Mouse (Mus musculus) heart, embryonic 11.5 days (tissue): ENCODE results near the gene Atp5mpl. TPM values are rescaled to one million over a fixed set of nuclear protein-coding genes. Genes with fewer than 3 reads are reported as not detected.
A peak's percentile ranks its signal among the peaks of the same experiment; 100 is the strongest.

Source experiments
- ATAC-seq: fragments of 200-750 bp; cut with Nextera tagmentation; replicated peaks from 2 replicates; pipeline ENCODE4 v1.8.0; 2017; ENCODE audit warnings: moderate library complexity; ENCODE audit not compliant: insufficient number of reproducible peaks, low FRiP score, low TSS enrichment
- H3K27ac ChIP-seq: fragments of 300-500 bp; sonication (generic); 2 replicates; pipeline ENCODE4 v1.5.1; 2014; ENCODE audit warnings: mild to moderate bottlenecking, low read depth, low read length
- H3K27me3 ChIP-seq: fragments of 300-500 bp; sonication (generic); 2 replicates; pipeline ENCODE4 v1.6.1; 2014; ENCODE audit warnings: mild to moderate bottlenecking, low read length, mixed read lengths; ENCODE audit not compliant: control insufficient read depth, insufficient read depth
- H3K36me3 ChIP-seq: fragments of 300-500 bp; sonication (generic); 2 replicates; pipeline ENCODE4 v1.6.1; 2014; ENCODE audit warnings: mild to moderate bottlenecking, low read length, moderate library complexity, mixed read lengths; ENCODE audit not compliant: control insufficient read depth, insufficient read depth
- H3K4me1 ChIP-seq: fragments of 300-500 bp; sonication (generic); 2 replicates; pipeline ENCODE4 v1.6.1; 2014; ENCODE audit warnings: low read length; ENCODE audit not compliant: control insufficient read depth, insufficient read depth
- H3K4me2 ChIP-seq: fragments of 300-500 bp; sonication (generic); 2 replicates; pipeline ENCODE4 v1.6.1; 2014; ENCODE audit warnings: mild to moderate bottlenecking, moderate library complexity
- H3K4me3 ChIP-seq: fragments of 300-500 bp; sonication (generic); 2 replicates; pipeline ENCODE4 v1.5.1; 2014; ENCODE audit warnings: low read depth, low read length
- H3K9ac ChIP-seq: fragments of 300-500 bp; sonication (generic); 2 replicates; pipeline ENCODE4 v1.6.1; 2014; ENCODE audit warnings: mild to moderate bottlenecking, low read depth, low read length, moderate library complexity
- H3K9me3 ChIP-seq: fragments of 300-500 bp; sonication (generic); replicated peaks from 2 replicates; pipeline ENCODE4 v1.6.1; 2016; ENCODE audit warnings: low read length; ENCODE audit not compliant: control insufficient read depth
- WGBS: fragments of 180-500 bp; shearing (Covaris S2); extraction: QIAGEN DNeasy Blood & Tissue Kit; methylation state at CpG from one replicate; pipeline ENCODE4 v1.1.7; 2014; ENCODE audit not compliant: insufficient replicate concordance; 5-methylcytosine and 5-hydroxymethylcytosine counted together
- polyA plus RNA-seq: library from polyadenylated mRNA; unstranded; fragments of >200 nt; fragmentation: Nextera tagmentation; extraction: Ambion mirVana; gene quantifications from 2 replicates; pipeline ENCODE4 v1.2.1, GENCODE M21; 2014

Gene Atp5mpl
- polyA plus RNA-seq, 1 experiment from 2014 or later, result 1,314 TPM

DNA sequence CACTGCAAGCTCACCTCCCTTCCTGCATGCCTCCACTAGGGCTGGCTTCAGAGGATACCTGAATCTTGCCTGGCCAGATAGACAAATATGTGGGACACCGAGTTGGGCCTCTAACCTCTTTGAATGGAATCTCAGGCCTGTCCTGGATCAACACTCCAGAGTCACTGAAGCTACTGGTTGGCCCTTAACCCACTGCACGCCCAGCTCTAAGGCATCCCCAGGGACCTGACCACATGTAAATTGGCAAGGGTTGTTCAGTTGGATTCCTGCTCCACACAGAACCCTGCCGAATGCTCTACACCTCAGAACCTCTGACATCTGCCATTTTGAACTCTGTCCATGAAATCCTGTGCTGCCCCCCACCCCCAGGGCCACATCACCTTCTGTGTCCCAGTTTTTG lies 34.3 kb downstream of the Atp5mpl start:
- Histone ChIP-seq H3K4me1 (peaks cover 33% of the 10 kb centered on the region), H3K4me3 (no peak overlapping the region), H3K4me2 (no peak overlapping the region), H3K27me3 (no peaks in the 10 kb centered on the region), H3K9me3 (no peaks in the 10 kb centered on the region), H3K36me3 (no peaks in the 10 kb centered on the region), H3K9ac (no peak overlapping the region), H3K27ac (no peak overlapping the region)
- 58% methylated on average over 3 of the region's 3 CpGs for WGBS
- ATAC-seq, result no peak

DNA sequence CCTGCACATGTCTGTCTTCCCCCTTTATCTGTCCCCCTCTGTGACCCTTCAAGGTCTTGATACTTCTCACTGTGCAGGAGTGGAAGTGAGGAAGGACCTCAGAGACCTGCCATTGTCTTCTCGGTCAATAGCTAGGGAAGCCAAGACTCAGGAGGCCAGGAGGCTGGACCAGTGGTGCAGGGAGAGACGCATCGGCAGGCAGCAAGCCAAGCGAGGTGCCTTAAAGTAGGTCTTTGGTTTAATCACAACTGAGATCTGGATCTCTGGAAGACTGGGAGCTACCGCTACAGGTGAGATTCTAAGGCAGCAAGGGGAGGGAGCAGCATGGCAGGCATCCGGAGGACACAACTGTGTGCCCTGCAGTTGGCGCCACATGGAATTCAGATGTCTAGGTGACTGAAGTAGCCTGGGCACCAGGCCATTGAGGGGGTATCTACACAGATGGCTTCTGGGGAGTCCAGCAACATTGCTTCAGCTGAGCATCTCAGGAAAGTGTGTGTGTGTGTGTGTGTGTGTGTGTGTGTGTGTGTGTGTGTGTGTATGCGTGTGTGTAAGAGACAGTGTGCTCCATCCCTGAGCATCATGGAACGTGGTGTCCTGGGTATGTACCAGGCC lies 35.3 kb downstream of the Atp5mpl start:
- Histone ChIP-seq H3K36me3 (no peaks in the 10 kb centered on the region), H3K4me3 (no peak overlapping the region), H3K9me3 (no peaks in the 10 kb centered on the region), H3K9ac (no peak overlapping the region), H3K4me1 (peaks cover 23% of the 10 kb centered on the region), H3K27me3 (no peaks in the 10 kb centered on the region), H3K4me2 (no peak overlapping the region), H3K27ac (no peak overlapping the region)
- WGBS, result 80% methylated on average over 9 of the region's 9 CpGs
- ATAC-seq, result no peak

DNA sequence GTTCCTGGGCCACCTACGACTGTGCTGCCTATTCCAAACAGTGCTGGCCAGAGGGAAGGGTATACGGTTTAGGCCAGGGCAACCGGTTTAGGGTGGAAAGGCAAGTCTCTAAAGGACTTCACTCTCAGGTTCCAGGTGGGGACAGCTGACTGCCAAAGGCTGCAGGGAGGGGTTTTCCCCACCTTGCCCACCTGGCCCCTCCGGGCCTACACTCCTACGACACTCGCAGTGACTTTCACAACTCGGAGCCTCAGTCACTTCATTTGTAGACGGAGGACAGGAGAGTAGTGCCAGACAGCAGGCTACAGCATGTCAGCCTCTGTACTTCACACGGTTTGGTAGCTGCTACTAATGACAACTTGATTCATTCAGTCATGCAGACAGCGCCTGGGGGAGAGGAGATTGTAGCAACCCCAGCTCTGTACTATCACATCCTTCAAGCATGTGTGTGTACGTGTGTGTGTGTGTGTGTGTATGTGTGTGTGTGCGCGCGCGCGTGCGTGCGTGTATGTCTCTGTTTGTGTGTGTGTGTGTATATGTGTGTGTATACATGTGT lies 38.3 kb downstream of the Atp5mpl start:
- Histone ChIP-seq H3K36me3 (no peaks in the 10 kb centered on the region), H3K27me3 (no peaks in the 10 kb centered on the region), H3K4me2 (no peak overlapping the region), H3K9ac (no peak overlapping the region), H3K4me1 (peaks cover 15% of the 10 kb centered on the region), H3K4me3 (no peak overlapping the region), H3K9me3 (no peaks in the 10 kb centered on the region), H3K27ac (no peak overlapping the region)
- WGBS, result 82% methylated on average over 18 of the region's 18 CpGs
- ATAC-seq, result no peak

DNA sequence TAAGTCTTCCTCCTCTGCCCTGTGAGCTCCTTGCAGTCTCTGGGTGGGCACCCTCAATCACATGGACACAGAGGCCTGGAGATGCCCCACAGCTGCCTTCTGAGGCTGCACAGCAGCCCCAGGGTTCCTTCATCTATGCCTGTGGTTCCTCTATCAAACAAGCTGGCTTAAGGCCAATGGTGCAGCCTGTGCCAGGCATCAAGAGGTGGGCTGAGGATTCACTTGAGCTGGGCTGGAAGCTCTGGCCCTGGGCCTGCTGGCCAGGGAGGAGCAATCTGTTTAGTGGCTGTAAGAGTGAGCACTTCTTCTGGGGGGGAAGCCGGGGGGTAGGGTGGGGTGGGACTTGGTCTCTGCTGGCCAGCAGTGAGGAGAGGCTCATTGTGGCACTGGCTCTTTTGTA lies 39.4 kb downstream of the Atp5mpl start:
- WGBS, result 62% methylated on average over 1 of the region's 1 CpGs
- H3K4me2 ChIP-seq, result no peak overlapping the region
- H3K9me3 ChIP-seq, result no peaks in the 10 kb centered on the region
- no peak overlapping the region for H3K9ac ChIP-seq
- H3K36me3 ChIP-seq, result no peaks in the 10 kb centered on the region
- no peaks in the 10 kb centered on the region for H3K27me3 ChIP-seq
- H3K4me1 ChIP-seq, result peaks cover 5% of the 10 kb centered on the region
- ATAC-seq, result no peak
- no peak overlapping the region for H3K4me3 ChIP-seq
- H3K27ac ChIP-seq, result no peak overlapping the region; the same call in 1 of the 2 replicates

DNA sequence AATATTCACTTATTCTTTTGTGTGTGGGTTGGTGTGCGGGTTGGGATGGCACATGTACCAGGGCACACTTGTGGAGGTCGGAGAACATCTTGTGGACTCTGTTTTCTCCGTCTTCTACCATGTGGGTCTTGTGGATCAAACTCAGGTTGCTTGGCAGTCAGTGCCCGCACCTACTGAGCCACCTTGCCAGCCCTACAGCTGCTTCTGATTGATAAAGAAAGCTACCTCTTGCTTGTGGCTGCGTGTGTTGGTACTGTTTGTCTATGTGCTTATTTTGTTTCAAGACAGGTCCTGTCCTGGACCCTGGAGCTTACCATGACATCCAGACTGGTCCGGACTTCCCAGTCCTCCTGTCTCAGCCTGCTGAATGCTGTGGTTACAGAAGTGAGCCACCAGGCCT lies 43.7 kb downstream of the Atp5mpl start:
- Histone ChIP-seq H3K27ac (no peak overlapping the region), H3K27me3 (no peaks in the 10 kb centered on the region), H3K9ac (no peak overlapping the region), H3K4me2 (no peak overlapping the region), H3K4me1 (peaks cover 9% of the 10 kb centered on the region), H3K4me3 (no peak overlapping the region), H3K9me3 (no peaks in the 10 kb centered on the region), H3K36me3 (no peaks in the 10 kb centered on the region)
- ATAC-seq, result no peak
- 83% methylated on average over 6 of the region's 6 CpGs for WGBS

DNA sequence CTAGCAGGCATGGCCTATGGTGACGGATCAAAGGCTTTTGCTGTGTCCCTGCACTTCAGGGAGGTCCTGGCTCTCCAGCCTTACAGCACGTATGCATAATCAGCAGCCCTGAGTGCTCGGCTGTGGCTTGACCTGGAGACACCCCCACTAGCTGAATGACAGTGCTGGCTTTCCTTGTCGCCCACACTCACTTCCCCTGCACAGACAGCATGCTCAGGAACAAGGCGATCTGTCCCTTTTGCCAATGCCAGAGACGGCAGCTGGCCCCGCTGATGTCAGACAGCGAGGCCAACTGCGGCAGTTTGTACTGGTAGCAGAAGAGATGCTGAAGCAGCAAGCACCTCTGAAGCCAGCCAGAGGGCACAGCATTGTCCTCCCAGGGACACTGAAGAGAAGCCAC lies 46.7 kb downstream of the Atp5mpl start:
- Histone ChIP-seq H3K27ac (no peak overlapping the region), H3K36me3 (no peaks in the 10 kb centered on the region), H3K4me1 (peaks cover 9% of the 10 kb centered on the region), H3K27me3 (no peaks in the 10 kb centered on the region), H3K9ac (no peak overlapping the region), H3K4me3 (no peak overlapping the region), H3K4me2 (peak overlapping the region; percentile 27), H3K9me3 (no peaks in the 10 kb centered on the region)
- WGBS, result 30% methylated on average over 9 of the region's 9 CpGs
- ATAC-seq, result no peak

DNA sequence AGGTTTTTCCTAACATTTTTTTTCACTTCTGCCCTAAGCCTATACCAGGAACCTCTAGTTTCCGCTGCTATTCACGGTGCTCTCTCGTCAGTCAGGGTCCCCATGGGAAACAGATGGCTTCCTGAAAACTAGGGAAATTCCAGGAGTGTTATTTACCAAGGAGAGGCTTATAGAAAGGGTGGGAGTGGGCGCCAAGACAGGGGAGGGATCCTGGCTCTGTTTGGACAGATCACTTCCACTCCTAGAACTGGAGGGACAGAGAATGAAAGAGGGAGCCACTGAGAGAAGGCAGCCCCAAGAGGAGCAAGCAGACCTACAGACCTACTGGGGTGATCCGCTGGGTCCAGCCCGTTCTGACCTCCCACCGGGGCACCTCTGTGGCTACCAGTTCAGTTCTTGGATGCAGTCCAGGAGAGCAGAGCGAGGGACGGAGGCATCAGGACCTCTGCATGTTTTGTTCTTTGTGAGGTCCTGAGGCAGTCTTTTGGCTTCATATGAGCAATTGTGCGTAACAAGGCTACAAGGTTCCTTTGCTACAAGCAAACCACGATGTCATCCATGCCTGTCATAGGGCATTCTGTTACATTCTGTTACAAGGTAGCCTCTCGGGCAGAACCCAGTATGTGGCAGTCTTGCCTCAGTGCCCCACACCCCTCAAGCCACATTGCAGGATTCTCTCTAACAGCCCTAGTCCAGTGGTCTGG lies 50.1 kb downstream of the Atp5mpl start:
- no peaks in the 10 kb centered on the region for H3K9me3 ChIP-seq
- 54% methylated on average over 12 of the region's 12 CpGs for WGBS
- H3K36me3 ChIP-seq, result no peaks in the 10 kb centered on the region
- H3K27me3 ChIP-seq, result no peaks in the 10 kb centered on the region
- H3K27ac ChIP-seq, result peak overlapping the region; percentile 36
- H3K9ac ChIP-seq, result no peak overlapping the region
- no peak for ATAC-seq
- H3K4me2 ChIP-seq, result no peak overlapping the region
- peaks cover 9% of the 10 kb centered on the region for H3K4me1 ChIP-seq
- H3K4me3 ChIP-seq, result no peak overlapping the region

DNA sequence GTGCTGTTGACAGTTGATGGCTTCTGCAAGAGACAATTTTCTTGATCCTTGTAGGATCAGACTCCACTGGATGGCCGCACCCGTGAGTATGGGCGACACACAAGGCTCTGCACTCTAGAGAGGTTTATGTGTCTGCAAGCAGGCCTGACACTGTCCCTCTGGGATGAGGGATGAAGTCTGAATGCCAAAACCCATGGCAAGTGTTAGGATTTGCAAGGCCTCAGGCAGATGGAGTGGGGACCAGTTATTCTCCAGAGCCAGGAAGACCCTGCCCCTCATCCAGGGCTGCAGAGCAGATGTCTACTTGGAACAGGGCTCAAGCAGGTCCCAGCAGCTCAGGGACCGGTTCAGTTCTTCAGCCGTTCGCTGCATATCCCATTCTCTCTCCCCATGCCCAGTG lies 51.0 kb downstream of the Atp5mpl start:
- Histone ChIP-seq H3K9me3 (no peaks in the 10 kb centered on the region), H3K9ac (no peak overlapping the region), H3K4me3 (no peak overlapping the region), H3K4me2 (no peak overlapping the region), H3K27me3 (no peaks in the 10 kb centered on the region), H3K27ac (peak overlapping the region; percentile 36; the same call in 1 of the 2 replicates), H3K36me3 (no peaks in the 10 kb centered on the region), H3K4me1 (peaks cover 9% of the 10 kb centered on the region)
- ATAC-seq, result no peak
- WGBS, result 83% methylated on average over 6 of the region's 6 CpGs
